Comparison of ENCODE assay signal across 7 mouse cellular contexts in genomic region chr1:166429809-166430431, GRCm38 (mm10). TPM values are rescaled to one million over a fixed set of nuclear protein-coding genes. Genes with fewer than 3 reads are reported as not detected.
DNase-seq lines count a peak whose midpoint lies in the region; ATAC-seq lines count a peak whose summit lies in the region.

No protein-coding gene starts in this region.

- no peaks in the 10 kb centered on the region for H3K27me3 ChIP-seq in heart, embryonic 12.5 days (replicated peaks)

- ATAC-seq in heart, embryonic 12.5 days (ENCODE audit: insufficient number of reproducible peaks, low FRiP score): no peak
- peak; percentile 92 for ATAC-seq in monocyte, adult 5-6 weeks (replicated peaks; ENCODE audit: insufficient number of reproducible peaks, low FRiP score, low TSS enrichment, poor library complexity, severe bottlenecking)

- peak; percentile 35 to 40 for DNase-seq in left cerebral cortex, adult 9 months (ENCODE audit: low spot score in 2 of 2)
- no peak for DNase-seq in left cerebral cortex, postnatal 4 days
- DNase-seq in left cerebral cortex, postnatal 14 days (ENCODE audit: low spot score in 2 of 2): peak; percentile 32 to 51
- no peak for DNase-seq in urinary bladder, postnatal 14 days (ENCODE audit: low spot score)
- no peak for DNase-seq in cerebellum, adult 11-12 months

- no peaks in the 10 kb centered on the region for H3K9me3 ChIP-seq in heart, embryonic 12.5 days (replicated peaks)

- WGBS in heart, embryonic 12.5 days: 37% methylated on average over 10 of the region's 10 CpGs

- H3K4me2 ChIP-seq in heart, embryonic 12.5 days: peak overlapping the region; percentile 33; the same call in 1 of the 2 replicates

- H3K4me1 ChIP-seq in heart, embryonic 12.5 days (replicated peaks): no peaks in the 10 kb centered on the region

- H3K4me3 ChIP-seq in heart, embryonic 12.5 days: no peak overlapping the region

- no peak overlapping the region for H3K27ac ChIP-seq in heart, embryonic 12.5 days (ENCODE audit: poor library complexity, severe bottlenecking)

- intact Hi-C loops in left cerebral cortex, postnatal 4 days (cut with DNase I): loop anchor here (5.0 kb wide), 1 partner anchor 782 kb away; no protein-coding TSS in a partner anchor
- intact Hi-C loops in left cerebral cortex, postnatal 14 days (cut with DNase I): loop anchor here (5.0 kb wide), 2 partner anchors 307 to 782 kb away; no protein-coding TSS in a partner anchor

- H3K9ac ChIP-seq in heart, embryonic 12.5 days: no peak overlapping the region

- no peaks in the 10 kb centered on the region for H3K36me3 ChIP-seq in heart, embryonic 12.5 days

RNA-seq across cellular contexts. Expression of gene Pogk, which starts 20.3 kb away (rescaled TPM):
- total RNA-seq in left cerebral cortex, postnatal 4 days (2021): 10 to 100 TPM; 85.2 to 91.1 TPM
- 15.3 and 17.4 TPM in 2 replicates for polyA plus RNA-seq in heart, embryonic 12.5 days (2016; fragmentation: Nextera tagmentation; extraction: Ambion mirVana)
- total RNA-seq in left cerebral cortex, postnatal 14 days (2021): 10 to 100 TPM; 31.5 to 31.9 TPM
- 18.9 to 52.6 TPM (median 22.9 TPM) in 3 replicates for total RNA-seq in monocyte, adult 5-6 weeks (2017)

RNA-seq across cellular contexts. Expression of gene Tada1, which starts 51.0 kb away (rescaled TPM):
- 10 to 100 TPM; 43.5 to 43.8 TPM for total RNA-seq in left cerebral cortex, postnatal 4 days (2021)
- 30.3 and 32.1 TPM in 2 replicates for polyA plus RNA-seq in heart, embryonic 12.5 days (2016; fragmentation: Nextera tagmentation; extraction: Ambion mirVana)
- 10 to 100 TPM; 26.7 to 31.1 TPM for total RNA-seq in left cerebral cortex, postnatal 14 days (2021)
- 29.7 to 47.0 TPM (median 31.9 TPM) in 3 replicates for total RNA-seq in monocyte, adult 5-6 weeks (2017)

Comparison
In these comparisons a context has a peak if more than half of its experiments do, and no peak if none do; other contexts are left out.
1. DNase-seq: peak in left cerebral cortex, adult 9 months (2 of 2) and left cerebral cortex, postnatal 14 days (2 of 2); none in left cerebral cortex, postnatal 4 days (single experiment), urinary bladder, postnatal 14 days (single experiment) and cerebellum, adult 11-12 months (single experiment).